Mouse (Mus musculus): ENCODE measurements around the gene 1700011M02Rik. TPM values are rescaled to one million over a fixed set of nuclear protein-coding genes. Genes with fewer than 3 reads are reported as not detected.
"Not testable (repeated sequence)": the region's sequence is repeated elsewhere in the genome, so short reads cannot be mapped to it uniquely, and the experiment has no call there.

1700011M02Rik gene
- polyA plus RNA-seq, 2 experiments = not detected

GRCm38 (mm10) chrX:102932992-102933570, 24.4 kb downstream of the 1700011M02Rik start:
- TF ChIP-seq EP300 (IDR thresholded peaks at IDR 0.05; ENCODE audit: low read depth) = no peak
- TF ChIP-seq CTCF (IDR thresholded peaks at IDR 0.05; ENCODE audit: low read depth) = no peak
- WGBS (ENCODE audit: insufficient replicate concordance) = 47% methylated on average over 12 of the region's 12 CpGs

GRCm38 (mm10) chrX:102933571-102934394, 25.1 kb downstream of the 1700011M02Rik start:
- H3K9me3 ChIP-seq (ENCODE audit: control insufficient read depth, low read length) = no peaks in the 10 kb centered on the region
- no peak for ATAC-seq (ENCODE audit: insufficient read depth)
- 19% methylated on average over 46 of the region's 68 CpGs for WGBS (ENCODE audit: insufficient replicate concordance)
- peak overlapping the region; percentile 49 for H3K4me2 ChIP-seq (ENCODE audit: low read depth)
- H3K36me3 ChIP-seq (replicated peaks; ENCODE audit: control insufficient read depth, insufficient read depth, low read depth) = no peaks in the 10 kb centered on the region
- H3K27me3 ChIP-seq (ENCODE audit: control insufficient read depth, insufficient read depth, low read length) = no peaks in the 10 kb centered on the region; the same call in 1 of the 2 replicates
- peak overlapping the region; percentile 26 to 34; a peak in 3 of 4 replicates for H3K4me3 ChIP-seq (ENCODE audit: insufficient read depth in 1 of 2, low read depth in 2 of 2, low read length in 2 of 2)
- H3K9ac ChIP-seq (replicated peaks) = no peak overlapping the region
- no peak for DNase-seq (ENCODE audit: low read depth in 3 of 3, low spot score in 3 of 3)
- no peak for TF ChIP-seq EP300 (IDR thresholded peaks at IDR 0.05; ENCODE audit: low read depth)
- 0 out of 2 replicates have a peak, but pooled peaks have one; percentile 17 for TF ChIP-seq CTCF (IDR thresholded peaks at IDR 0.05; ENCODE audit: low read depth)
- no peaks in the 10 kb centered on the region for H3K4me1 ChIP-seq (replicated peaks; ENCODE audit: control insufficient read depth in 2 of 2, insufficient read depth in 2 of 2, low read length in 1 of 2)
- H3K27ac ChIP-seq = no peak overlapping the region

More at GRCm38 (mm10) chrX:102932992-102933570, 24.4 kb downstream of the 1700011M02Rik start:
- Histone ChIP-seq H3K4me3 (ENCODE audit: insufficient read depth in 1 of 2, low read depth in 2 of 2, low read length in 2 of 2) (no peak overlapping the region), H3K27ac (no peak overlapping the region), H3K36me3 (replicated peaks; ENCODE audit: control insufficient read depth, insufficient read depth, low read depth) (no peaks in the 10 kb centered on the region), H3K9ac (replicated peaks) (no peak overlapping the region), H3K4me2 (ENCODE audit: low read depth) (no peak overlapping the region; the same call in 1 of the 2 replicates), H3K4me1 (replicated peaks; ENCODE audit: control insufficient read depth in 2 of 2, insufficient read depth in 2 of 2, low read length in 1 of 2) (no peaks in the 10 kb centered on the region), H3K9me3 (ENCODE audit: control insufficient read depth, low read length) (no peaks in the 10 kb centered on the region), H3K27me3 (ENCODE audit: control insufficient read depth, insufficient read depth, low read length) (no peaks in the 10 kb centered on the region; the same call in 1 of the 2 replicates)
- DNase-seq (ENCODE audit: low read depth in 3 of 3, low spot score in 3 of 3) = no peak
- ATAC-seq (ENCODE audit: insufficient read depth) = no peak

- ATAC-seq (ENCODE audit: insufficient read depth) = no peak
- TF ChIP-seq EP300 (IDR thresholded peaks at IDR 0.05; ENCODE audit: low read depth) = no peak
- no peak for TF ChIP-seq CTCF (IDR thresholded peaks at IDR 0.05; ENCODE audit: low read depth)
- Histone ChIP-seq H3K36me3 (replicated peaks; ENCODE audit: control insufficient read depth, insufficient read depth, low read depth) (no peaks in the 10 kb centered on the region), H3K4me3 (ENCODE audit: insufficient read depth in 1 of 2, low read depth in 2 of 2, low read length in 2 of 2) (no peak overlapping the region), H3K4me2 (ENCODE audit: low read depth) (no peak overlapping the region), H3K9me3 (ENCODE audit: control insufficient read depth, low read length) (no peaks in the 10 kb centered on the region), H3K27ac (no peak overlapping the region), H3K4me1 (replicated peaks; ENCODE audit: control insufficient read depth in 2 of 2, insufficient read depth in 2 of 2, low read length in 1 of 2) (no peaks in the 10 kb centered on the region), H3K27me3 (ENCODE audit: control insufficient read depth, insufficient read depth, low read length) (no peaks in the 10 kb centered on the region; the same call in 1 of the 2 replicates), H3K9ac (replicated peaks) (no peak overlapping the region)
- WGBS (ENCODE audit: insufficient replicate concordance) = 42% methylated on average over 8 of the region's 8 CpGs
- DNase-seq (ENCODE audit: low read depth in 3 of 3, low spot score in 3 of 3) = no peak
These were observed 25.7 kb downstream of the 1700011M02Rik start for GRCm38 (mm10) chrX:102934395-102934764.

GRCm38 (mm10) chrX:102936743-102937142, 28.0 kb downstream of the 1700011M02Rik start:
- no peak overlapping the region for H3K27ac ChIP-seq
- no peaks in the 10 kb centered on the region for H3K4me1 ChIP-seq (replicated peaks; ENCODE audit: control insufficient read depth in 2 of 2, insufficient read depth in 2 of 2, low read length in 1 of 2)
- H3K4me2 ChIP-seq (ENCODE audit: low read depth) = no peak overlapping the region
- H3K4me3 ChIP-seq (ENCODE audit: insufficient read depth in 1 of 2, low read depth in 2 of 2, low read length in 2 of 2) = no peak overlapping the region
- H3K9me3 ChIP-seq (ENCODE audit: control insufficient read depth, low read length) = no peaks in the 10 kb centered on the region
- no peaks in the 10 kb centered on the region for H3K36me3 ChIP-seq (replicated peaks; ENCODE audit: control insufficient read depth, insufficient read depth, low read depth)
- no peaks in the 10 kb centered on the region; the same call in 1 of the 2 replicates for H3K27me3 ChIP-seq (ENCODE audit: control insufficient read depth, insufficient read depth, low read length)
- H3K9ac ChIP-seq (replicated peaks) = no peak overlapping the region
- no peak for DNase-seq (ENCODE audit: low read depth in 3 of 3, low spot score in 3 of 3)
- TF ChIP-seq EP300 (IDR thresholded peaks at IDR 0.05; ENCODE audit: low read depth) = no peak
- TF ChIP-seq CTCF (IDR thresholded peaks at IDR 0.05; ENCODE audit: low read depth) = no peak
- 51% methylated on average over 5 of the region's 5 CpGs for WGBS (ENCODE audit: insufficient replicate concordance)
- no peak for ATAC-seq (ENCODE audit: insufficient read depth)

- H3K4me1 ChIP-seq (replicated peaks; ENCODE audit: control insufficient read depth in 2 of 2, insufficient read depth in 2 of 2, low read length in 1 of 2); H3K27ac ChIP-seq; H3K4me3 ChIP-seq (ENCODE audit: insufficient read depth in 1 of 2, low read depth in 2 of 2, low read length in 2 of 2); H3K27me3 ChIP-seq (ENCODE audit: control insufficient read depth, insufficient read depth, low read length); ATAC-seq (ENCODE audit: insufficient read depth); H3K36me3 ChIP-seq (replicated peaks; ENCODE audit: control insufficient read depth, insufficient read depth, low read depth); H3K9me3 ChIP-seq (ENCODE audit: control insufficient read depth, low read length); H3K9ac ChIP-seq (replicated peaks); DNase-seq (ENCODE audit: low read depth in 3 of 3, low spot score in 3 of 3); H3K4me2 ChIP-seq (ENCODE audit: low read depth): not testable (repeated sequence)
- WGBS (ENCODE audit: insufficient replicate concordance) = 72% methylated on average over 11 of the region's 11 CpGs
These were observed 41.4 kb downstream of the 1700011M02Rik start for GRCm38 (mm10) chrX:102950136-102950535.

Measured in liver, embryonic 14.5 days (tissue).